Mouse (Mus musculus): ENCODE results near the gene Kalrn.

The Kalrn gene

DNA sequence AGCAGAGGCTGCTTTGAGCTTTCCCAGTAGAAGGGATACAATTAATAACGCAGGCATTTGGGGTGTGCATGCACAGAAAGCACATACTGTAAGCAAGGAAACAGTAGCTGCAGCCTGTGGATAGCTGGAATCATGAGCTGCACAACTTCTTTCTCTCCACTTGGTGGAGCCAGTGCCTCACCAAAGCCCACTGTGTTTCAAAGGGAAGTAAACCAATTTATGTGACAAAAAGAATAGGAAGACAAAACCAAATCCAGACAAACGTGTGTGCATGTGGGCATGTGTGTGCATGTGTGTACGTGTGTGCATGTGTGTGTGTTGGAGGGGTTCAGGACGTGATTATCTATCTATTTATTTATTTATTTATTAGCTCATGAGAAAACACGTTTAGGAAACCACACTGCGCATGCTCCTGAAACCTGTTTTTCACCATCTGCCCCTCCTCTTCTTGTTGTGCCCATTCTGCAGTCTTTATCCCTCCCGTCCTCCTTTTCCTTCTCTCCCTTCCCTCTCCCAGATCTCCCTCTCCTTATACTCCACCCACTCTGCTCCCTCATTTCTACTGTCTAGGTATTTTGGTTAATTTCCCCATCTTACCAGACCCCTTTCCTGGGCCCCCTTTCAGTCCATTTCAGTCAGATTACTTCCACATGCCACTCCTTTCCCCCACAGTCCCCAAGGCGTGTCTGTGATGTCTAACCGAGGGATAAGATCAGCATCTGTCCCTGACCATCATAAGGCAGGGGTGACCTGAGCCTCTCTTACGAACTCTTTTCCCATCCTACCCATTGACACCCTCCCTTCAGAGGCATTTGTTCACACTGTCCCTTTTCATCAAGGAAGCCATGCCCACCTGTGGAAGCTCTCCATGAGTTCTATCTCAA is 380.1 kb downstream of the Kalrn start:
- peak in 1 of 2 experiments; percentile 15 for DNase-seq (ENCODE audit: low spot score in 2 of 2)

DNA sequence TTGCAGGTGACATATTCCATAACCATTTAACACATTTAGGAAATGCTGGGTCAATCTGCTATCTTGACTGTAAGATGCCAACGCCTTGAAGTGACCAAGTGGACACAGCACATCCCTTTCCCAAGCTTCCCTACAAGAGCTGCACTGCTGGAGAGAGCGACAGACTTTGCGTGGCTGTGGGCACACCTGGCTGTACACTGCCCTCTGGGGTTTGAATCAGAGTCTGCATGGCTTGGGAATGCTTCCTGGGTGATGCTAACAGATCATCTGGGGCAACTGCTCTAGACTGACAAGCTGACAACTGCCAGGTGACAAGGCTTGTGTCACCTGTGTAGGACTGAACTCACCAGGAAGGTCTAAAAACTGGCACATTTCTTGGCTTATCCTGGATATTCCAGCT is 388.6 kb downstream of the Kalrn start:
- no peak for DNase-seq (ENCODE audit: low spot score in 2 of 2)

DNA sequence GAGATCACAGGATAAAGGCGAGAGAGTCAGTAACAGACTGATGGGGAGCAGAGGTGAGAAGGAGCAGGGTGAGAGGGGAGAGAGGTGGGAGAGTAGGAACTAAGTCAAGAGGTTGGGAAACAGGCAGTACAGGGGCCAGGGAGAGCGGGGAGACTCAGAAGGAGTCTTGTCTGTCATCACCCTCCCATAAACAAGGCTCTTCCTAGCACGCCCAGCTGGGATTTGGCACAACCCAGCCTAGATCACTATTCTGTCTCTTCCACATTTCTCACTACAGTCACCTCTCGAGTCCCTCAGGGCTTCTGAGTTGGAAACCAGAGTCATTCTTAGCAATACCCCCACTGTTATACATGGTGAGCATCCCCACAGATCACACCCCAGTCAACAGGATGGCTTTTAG is 390.1 kb downstream of the Kalrn start:
- no peak for DNase-seq (ENCODE audit: low spot score in 2 of 2)

DNA sequence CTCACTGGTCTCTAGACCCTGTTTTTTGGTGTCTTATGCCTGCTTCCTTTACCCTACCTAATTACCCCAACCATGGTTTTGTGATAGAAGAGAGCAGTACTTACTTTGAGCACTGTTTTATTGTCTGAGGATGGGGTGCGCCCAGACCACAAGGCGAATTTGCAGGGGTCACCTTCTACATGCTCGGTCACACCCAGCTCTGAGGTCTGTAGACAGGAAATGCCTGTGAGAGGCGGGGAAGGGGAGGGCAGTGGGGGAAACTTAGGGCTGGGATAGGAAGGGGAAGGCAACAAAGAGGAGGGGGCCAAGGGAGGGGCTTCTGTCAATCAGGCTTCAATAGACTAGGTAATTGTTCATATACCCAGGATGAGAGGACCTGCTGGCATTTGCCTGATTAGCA is 397.7 kb downstream of the Kalrn start:
- DNase-seq (ENCODE audit: low spot score in 2 of 2), result no peak

DNA sequence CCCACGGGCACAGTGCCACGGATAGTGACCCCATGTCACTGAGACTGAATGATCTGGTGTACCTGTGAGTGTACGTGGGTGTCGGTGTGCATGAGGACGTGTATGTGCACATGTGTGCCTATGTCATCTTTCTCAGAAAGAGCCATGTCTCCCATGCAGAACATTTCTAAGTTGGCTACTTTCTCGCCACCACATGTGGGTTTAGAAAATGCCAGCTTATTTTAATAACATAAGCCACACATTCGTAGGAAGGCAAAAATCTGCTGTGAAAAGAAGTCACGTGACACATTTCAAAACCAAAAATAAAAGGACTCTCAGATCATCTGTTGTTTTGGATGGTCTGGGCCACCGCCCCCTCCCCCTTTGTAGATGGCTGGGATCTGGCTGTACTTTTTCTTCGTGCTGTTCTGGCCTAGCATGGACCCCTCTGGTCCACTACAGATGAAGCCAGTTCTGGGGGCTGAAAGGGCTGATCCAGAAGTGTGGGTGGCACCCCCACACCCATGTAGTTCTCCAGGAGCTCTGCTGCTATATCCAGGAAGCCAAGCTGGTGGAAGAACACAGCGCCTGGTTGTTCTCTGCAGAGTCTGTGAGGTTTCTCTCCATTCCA is 400.7 kb downstream of the Kalrn start:
- no peak for DNase-seq (ENCODE audit: low spot score in 2 of 2)

DNA sequence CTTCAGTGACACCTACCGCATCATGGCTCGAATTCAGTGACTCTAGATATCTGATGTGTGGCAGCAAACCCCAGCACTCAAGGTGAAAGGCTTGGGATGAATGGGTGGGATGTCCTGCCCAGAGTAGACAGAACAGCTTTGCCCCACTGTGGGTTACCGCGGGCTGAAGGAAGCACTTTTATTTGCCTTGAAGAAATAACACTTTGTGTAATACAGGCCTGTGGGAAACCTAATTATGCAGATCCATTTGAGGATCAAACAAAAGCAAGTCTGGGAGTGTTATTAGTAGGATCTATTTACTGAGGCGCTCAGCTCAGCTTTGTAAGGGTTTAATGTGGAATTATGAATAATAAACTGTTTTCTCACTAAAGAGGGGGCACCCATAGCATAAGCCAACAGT is 406.3 kb downstream of the Kalrn start:
- DNase-seq (ENCODE audit: low spot score in 2 of 2), result no peak

DNA sequence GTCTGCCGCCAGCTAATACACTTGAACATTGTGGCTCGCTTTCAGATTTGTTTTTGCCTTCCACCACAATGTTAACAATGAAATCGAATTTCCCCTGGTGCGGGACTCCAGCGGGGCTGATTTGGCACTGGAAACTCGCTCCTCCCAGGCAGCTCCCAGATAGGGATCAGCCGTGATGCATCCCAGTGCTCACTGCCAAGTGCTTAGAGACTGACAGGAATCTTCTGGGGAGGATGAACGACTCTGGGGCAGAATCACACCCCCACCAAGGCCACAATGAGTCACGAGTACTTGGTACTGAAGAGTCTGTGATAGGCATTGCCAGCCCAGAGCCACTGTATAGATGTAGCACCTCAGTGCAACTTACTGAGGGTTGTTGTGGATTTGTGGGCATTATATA is 410.2 kb downstream of the Kalrn start:
- DNase-seq (ENCODE audit: low spot score in 2 of 2), result no peak

DNA sequence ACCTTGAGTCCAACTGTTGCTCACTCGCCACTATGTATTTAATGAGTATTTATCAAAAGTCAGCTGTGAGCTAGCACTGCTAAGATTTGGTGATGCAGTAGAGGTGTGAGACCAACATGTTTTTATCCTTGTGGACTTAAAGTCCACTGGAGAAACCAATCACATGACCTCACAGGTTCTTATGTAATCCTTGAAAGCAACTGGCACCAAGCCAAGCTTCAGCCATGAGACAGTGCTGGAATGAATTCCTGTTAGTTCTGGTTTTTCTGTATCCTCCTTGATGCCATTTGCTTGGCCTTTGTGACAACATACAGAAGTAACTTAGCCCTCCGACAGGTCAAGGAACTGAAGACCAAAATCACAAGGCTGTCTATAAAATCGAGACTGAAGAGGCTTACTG is 413.8 kb downstream of the Kalrn start:
- DNase-seq (ENCODE audit: low spot score in 2 of 2), result no peak

DNA sequence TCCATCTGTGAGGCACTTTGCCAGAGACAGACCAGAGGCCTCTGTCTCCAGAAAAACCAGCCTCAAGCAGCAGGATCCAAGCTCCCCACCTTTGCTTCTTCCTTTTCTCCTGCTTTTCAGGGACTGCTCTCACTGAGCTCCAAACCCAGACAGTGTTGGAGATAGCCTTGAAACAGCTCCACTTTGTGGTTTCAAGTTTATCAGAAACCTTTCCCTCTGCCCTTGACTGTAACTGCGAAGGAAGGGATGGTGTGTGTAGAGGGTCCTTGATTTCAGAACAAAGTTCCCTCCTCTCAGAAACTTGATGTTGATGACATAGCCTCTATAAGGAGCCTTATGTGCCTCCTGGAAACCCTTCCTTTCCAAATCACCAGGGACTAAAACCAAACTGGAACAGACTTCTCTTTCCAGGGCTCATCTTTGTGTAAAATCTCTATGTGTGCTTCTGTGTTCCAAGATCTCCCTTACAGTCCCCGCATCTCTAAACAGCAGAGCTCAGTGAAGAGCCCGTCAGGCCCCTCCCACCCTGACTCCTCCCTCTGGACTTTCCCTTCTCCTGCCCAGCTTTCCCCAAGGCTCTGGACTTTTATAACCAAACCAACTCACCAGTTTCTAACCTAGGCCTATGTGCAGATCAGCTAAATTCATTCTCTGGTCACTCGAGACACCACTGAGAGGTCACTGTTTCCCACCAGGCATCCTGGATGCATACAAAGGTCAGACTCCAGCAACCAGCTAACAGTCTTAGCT is 415.8 kb downstream of the Kalrn start:
- DNase-seq (ENCODE audit: low spot score in 2 of 2), result no peak

DNA sequence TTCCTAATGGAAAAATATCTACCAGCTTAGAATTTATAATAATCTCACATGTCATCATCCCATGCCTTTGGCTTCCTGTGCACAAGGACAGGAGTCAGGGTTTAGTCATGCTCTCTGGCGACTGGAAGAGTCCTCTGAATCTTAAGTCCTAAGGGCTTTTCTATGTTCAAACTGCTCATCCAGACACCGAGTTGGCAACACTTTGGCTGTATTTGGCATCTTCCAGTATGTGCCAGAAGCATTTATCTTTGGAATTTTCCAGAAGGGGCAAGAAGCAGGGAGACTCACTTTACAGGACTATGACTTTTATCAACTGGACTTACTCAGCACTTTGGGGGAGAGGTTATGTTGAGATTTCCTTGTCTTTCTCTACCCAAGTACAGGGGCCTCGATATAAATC is 417.6 kb downstream of the Kalrn start:
- no peak for DNase-seq (ENCODE audit: low spot score in 2 of 2)

DNA sequence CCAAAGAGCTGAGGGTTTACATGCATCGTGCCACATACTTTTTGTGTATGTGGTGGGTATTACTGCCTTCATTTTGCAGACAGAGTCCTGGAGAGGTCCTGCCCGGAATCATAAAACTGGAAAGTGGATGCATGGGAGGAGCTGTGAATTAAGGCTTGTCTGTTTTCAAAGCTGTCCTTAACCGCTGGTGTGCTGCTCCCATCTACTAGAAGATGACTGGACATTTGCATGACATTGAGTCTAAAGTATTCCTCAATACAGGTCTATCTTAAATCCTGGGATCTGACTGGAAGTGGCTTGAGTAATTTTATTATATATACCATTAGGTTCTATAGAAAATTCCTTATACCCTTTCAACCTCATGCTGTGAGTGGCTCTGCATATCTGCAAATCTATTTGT is 418.4 kb downstream of the Kalrn start:
- no peak for DNase-seq (ENCODE audit: low spot score in 2 of 2)

DNA sequence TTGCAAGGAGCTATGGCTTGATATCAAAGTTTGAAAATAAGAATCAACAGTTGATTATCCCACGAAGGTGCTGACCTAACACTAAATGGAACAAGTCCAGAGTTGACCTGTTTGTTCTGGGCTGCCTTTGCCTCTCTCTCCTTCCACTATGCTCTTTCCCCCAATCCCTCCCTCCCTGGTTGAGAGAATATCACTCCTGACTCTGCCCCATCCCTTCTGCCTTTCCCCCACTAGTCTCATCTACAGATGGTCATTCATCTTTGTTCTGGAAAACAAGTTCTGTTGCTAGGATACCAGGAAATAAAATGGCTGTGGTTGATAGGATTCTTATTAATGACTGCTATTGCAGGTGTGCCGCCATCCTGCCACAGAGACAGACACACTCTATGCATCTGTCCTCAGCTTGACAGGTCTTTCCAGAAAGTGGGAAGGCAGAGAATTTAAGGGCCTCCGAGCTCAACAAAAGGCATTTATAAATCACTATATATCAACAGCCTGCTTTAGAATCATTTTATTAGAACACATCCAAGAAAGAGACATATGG is 421.7 kb downstream of the Kalrn start:
- DNase-seq (ENCODE audit: low spot score in 2 of 2), result no peak

DNA sequence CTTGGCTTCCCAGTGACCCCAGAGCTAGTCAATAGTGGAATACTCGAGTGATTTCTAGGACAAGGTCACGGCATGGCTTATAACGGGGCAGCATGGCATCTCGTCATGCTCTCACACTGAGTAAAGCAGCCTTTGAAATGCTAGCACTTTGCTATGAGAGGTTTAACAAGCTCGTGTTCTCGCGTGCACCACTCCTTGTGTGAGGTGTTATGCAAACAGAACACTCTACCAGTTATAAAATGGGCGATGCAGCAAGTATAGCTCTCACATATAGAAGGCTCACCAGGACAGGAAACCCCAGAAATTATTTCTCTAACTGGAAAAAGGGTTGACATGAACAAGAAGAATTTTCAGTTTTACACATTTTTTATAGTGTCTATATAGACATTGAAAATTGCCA is 431.7 kb downstream of the Kalrn start:
- no peak for DNase-seq (ENCODE audit: low spot score in 2 of 2)

DNA sequence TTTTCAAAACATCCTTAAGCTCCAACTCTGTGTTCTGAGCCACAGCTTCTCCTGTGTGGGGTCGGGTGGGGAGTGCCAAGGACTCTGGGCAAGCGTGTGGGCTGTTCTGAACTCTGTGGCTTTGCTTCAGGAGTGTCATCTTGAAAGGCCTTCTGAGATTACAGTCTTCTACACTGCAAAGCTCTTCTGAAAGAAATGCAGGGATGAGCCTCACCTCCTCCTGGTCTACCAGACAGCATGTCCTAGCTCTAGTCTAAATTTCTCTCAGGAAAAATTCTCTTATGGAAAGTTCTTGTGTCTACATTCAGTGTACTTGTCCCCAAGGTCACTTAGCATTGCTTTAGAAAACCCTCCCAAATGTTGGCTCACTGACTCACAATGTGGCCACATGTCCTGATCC is 438.3 kb downstream of the Kalrn start:
- no peak for DNase-seq (ENCODE audit: low spot score in 2 of 2)

DNA sequence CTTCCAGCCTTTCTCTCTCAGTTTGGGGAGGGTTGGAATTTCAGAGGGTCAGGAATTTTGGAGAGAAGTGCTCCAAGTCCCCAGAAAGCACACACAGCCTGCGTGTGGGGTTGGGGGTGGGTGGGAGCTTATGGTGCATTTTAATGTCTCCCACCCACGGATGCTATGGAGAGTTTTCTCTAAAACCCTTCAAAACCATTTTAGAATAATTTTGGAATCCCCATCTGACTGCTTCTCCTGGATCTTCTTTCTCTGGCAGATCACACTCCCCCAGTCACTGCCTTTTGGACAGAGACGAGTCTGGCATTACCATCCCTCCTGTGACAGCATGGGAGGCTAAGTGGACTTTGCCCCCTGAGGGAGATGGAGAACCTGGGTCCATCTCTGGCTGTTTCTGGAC is 438.7 kb downstream of the Kalrn start:
- no peak for DNase-seq (ENCODE audit: low spot score in 2 of 2)

DNA sequence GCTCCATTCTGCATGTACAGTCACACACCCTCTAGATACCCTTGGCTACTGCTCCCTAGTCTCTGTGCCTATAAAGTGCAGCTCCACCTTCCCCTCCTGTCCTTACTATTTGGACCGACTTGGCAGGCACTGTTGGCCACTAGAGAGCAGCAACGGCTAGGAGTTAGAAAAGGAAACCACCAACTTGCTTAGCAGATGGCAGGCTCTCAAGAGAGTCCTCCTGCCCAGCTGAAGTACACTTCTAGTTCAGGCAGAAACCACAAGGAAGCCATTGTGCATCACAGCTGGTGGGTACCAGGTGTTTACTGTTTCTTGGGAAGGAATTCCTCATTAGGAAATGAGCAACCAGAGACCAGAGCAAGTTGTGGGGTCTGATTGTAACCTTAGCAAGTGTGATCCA is 447.7 kb downstream of the Kalrn start:
- DNase-seq (ENCODE audit: low spot score in 2 of 2), result peak; percentile 52 to 65

DNA sequence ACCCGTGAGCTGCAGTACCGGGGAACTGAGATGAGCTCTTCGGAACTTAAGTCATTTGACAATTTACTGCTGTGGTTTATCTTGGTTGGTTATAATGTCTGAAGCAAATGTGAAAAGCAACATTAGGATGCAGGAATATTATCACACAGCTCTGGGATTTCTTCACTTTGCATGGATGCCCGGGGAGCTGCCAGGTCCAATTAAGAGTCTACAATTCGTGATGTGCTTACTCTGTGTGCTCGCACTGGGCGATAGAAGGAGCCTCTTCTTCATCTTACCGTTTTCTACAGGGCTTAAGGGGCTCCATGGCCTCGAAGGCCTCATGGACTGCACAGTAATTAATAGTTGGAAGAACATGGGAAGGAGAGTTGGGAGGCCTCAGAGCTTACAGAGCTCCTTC is 450.8 kb downstream of the Kalrn start:
- no peak for DNase-seq (ENCODE audit: low spot score in 2 of 2)

DNA sequence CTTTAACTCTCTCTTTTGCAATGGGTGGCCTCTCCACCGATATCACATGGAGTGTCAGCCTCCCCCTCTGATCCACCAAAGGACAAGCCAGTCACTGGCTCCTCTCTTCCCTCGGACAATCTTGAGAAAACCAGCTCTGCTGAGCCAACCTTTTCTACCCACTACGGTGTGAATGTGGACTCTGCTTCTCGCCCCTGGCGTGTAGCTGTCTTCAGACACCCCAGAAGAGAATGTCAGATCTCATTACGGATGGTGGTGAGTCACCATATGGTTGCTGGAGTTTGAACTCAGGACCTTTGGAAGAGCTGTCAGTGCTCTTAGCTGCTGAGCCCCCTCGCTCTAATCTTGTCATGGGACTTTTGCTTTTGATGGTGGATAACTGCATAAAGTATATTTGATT is 452.0 kb downstream of the Kalrn start:
- no peak for DNase-seq (ENCODE audit: low spot score in 2 of 2)

DNA sequence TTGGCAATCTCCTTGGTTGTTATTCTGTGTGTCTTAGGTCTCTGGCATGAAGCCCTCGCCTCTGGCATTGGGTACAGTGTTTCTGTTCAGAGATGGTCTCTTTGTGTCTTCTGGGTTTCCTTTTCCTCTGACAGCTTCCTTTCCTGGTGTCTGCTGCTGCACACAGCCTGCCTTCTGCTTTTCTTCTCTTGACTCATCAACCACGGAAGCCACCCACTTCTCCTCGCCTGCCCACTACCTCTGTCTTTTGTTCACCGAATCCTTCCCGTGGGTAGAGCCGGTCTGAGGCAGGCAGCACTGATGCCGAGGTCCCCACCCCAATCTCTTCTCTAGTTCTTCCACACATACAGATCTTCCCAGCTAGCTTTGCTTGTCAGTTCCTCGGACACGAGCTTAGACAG is 452.5 kb downstream of the Kalrn start:
- peak in 1 of 2 experiments; percentile 19 for DNase-seq (ENCODE audit: low spot score in 2 of 2)

DNA sequence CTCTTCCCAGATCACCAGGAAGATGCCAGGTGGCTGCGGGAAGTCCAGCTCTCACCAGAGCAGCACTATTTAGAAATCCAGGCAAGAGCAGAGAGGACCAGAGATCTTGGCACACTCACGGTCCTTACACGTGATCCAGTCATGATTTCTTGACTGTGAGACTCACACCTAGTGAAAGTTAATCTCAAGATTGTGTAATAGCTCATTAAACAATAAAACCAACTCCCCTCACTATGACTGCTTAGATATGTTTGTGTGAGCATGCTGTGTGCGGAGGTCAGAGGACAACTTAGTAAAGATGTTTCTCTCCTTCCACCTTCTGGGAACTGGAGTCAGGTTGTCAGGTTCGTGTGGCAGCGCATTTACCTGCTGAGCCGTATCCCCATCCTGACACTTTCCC is 453.5 kb downstream of the Kalrn start:
- DNase-seq (ENCODE audit: low spot score in 2 of 2), result no peak

DNA sequence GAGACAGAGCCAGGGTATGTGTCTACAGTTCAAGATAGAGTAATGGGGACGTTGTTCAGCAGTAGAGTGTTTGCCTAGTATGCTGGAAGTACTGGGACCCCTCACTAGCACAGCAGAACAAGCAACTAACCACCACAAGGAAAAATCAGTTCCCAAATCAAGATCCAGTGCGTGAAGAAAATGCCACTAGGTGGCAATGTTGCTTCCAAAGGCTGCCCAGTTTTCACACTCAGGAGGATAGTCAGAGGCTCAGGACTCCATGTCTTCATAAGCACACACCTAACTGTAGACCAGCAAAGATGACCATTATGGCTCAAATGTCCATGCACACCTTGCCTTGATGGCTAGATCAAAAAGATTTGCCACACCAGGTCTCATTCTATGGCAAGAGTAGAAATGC is 454.0 kb downstream of the Kalrn start:
- DNase-seq (ENCODE audit: low spot score in 2 of 2), result no peak

DNA sequence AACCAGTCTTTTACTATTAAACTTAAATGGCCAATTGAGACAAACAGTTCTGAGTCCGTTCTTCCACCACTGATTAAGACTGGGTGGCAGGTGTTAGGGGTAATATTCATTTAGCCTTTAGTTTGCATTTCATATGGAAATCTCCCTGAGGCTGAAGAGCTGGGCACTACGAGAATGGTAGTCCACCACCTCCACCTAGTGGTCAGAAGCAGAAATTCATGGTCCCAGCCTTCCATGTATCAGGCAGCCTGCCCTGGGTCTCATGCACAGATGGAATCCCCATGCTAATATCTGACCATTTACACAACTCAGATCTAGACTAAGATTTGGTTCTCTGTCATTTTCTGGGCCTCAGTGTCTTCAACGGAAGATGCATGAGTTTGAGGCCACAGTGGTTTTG is 458.7 kb downstream of the Kalrn start:
- peak in 1 of 2 experiments; percentile 55 for DNase-seq (ENCODE audit: low spot score in 2 of 2)

DNA sequence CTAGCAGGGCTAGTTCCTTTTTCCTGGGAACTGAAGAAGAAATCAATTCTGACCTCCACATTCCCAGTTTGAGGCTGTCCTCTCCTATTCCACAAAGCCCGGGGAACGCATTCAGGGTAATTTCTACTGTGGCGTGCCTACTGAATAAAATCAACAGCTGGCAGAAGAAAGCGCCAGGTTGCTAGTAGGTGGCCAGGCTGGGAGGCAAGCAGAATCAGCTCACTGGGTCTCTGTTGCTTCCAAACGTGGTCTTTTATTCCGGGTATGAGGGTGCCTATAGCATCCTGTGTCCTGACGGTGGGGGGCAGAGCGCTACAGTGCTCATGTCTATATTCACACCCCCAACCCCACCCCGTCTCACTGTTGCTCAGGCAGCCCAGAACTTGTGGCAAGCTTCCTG is 460.2 kb downstream of the Kalrn start:
- DNase-seq (ENCODE audit: low spot score in 2 of 2), result no peak

Data from thymus, postnatal 10 days (tissue).